Mouse (Mus musculus) ES-E14 (cell line): ENCODE data around the gene Sirt1.

Source experiments
- MAFK ChIP-seq: IDR thresholded peaks from 2 replicates; pipeline ENCODE4 v1.6.1; 2014; ENCODE audit warnings: mild to moderate bottlenecking, low read depth, low read length, inconsistent platforms; ENCODE audit not compliant: insufficient read depth
- ZNF384 ChIP-seq: IDR thresholded peaks from 2 replicates; pipeline ENCODE4 v1.6.1; 2012; ENCODE audit warnings: low read depth, low read length, inconsistent platforms

GRCm38 (mm10) chr10:63424475-63424814 lies 42.9 kb upstream of the Sirt1 start:
- no peak for TF ChIP-seq MAFK
- peak; percentile 90 for TF ChIP-seq ZNF384
